Mouse (Mus musculus) limb, embryonic 10.5 days (tissue): ENCODE results near the gene Gabbr2. TPM values are rescaled to one million over a fixed set of nuclear protein-coding genes. Genes with fewer than 3 reads are reported as not detected.

Source experiments
- DNase-seq: peaks from one replicate; pipeline ENCODE4 v3.0.0-alpha.2; 2017; ENCODE audit warnings: low spot score
- H3K27ac ChIP-seq: fragments of 300-500 bp; sonication (generic); 2 replicates; pipeline ENCODE4 v1.5.1; 2016; ENCODE audit warnings: mild to moderate bottlenecking
- H3K27me3 ChIP-seq: fragments of 300-500 bp; sonication (generic); 2 replicates; pipeline ENCODE4 v1.6.1; 2016; ENCODE audit warnings: low read depth, mild to moderate bottlenecking; ENCODE audit not compliant: poor library complexity, severe bottlenecking
- H3K36me3 ChIP-seq: fragments of 300-500 bp; sonication (generic); 2 replicates; pipeline ENCODE4 v1.6.1; 2016; ENCODE audit warnings: mild to moderate bottlenecking, moderate library complexity
- H3K4me1 ChIP-seq: fragments of 300-500 bp; sonication (generic); 2 replicates; pipeline ENCODE4 v1.6.1; 2016
- H3K4me3 ChIP-seq: fragments of 300-500 bp; sonication (generic); 2 replicates; pipeline ENCODE4 v1.5.1; 2016; ENCODE audit warnings: mild to moderate bottlenecking, moderate library complexity
- H3K9me3 ChIP-seq: fragments of 300-500 bp; sonication (generic); replicated peaks from 2 replicates; pipeline ENCODE4 v1.6.1; 2016; ENCODE audit warnings: mild to moderate bottlenecking
- WGBS: fragments of 180-500 bp; shearing (Covaris S2); methylation state at CpG from one replicate; pipeline ENCODE4 v1.1.7; 2016; 5-methylcytosine and 5-hydroxymethylcytosine counted together
- polyA plus RNA-seq: library from polyadenylated mRNA; unstranded; fragments of >200 nt; fragmentation: Nextera tagmentation; extraction: Ambion mirVana; gene quantifications from 2 replicates; pipeline ENCODE4 v1.2.1, GENCODE M21; 2016

The Gabbr2 gene
- polyA plus RNA-seq, 1 experiment from 2014 or later, result 0.10 TPM

GRCm38 (mm10) chr4:46688213-46688832 lies 303.4 kb downstream of the Gabbr2 start:
- peaks cover 21% of the 10 kb centered on the region; the same call in 1 of the 2 replicates for H3K27me3 ChIP-seq
- no peak overlapping the region for H3K4me3 ChIP-seq
- no peaks in the 10 kb centered on the region for H3K36me3 ChIP-seq
- no peak overlapping the region for H3K27ac ChIP-seq
- 77% methylated on average over 14 of the region's 14 CpGs for WGBS
- no peaks in the 10 kb centered on the region for H3K9me3 ChIP-seq
- no peaks in the 10 kb centered on the region for H3K4me1 ChIP-seq
- DNase-seq, result no peak

- no peak for DNase-seq
- 60% methylated on average over 6 of the region's 6 CpGs for WGBS
These were observed 307.5 kb downstream of the Gabbr2 start for GRCm38 (mm10) chr4:46684160-46684559.

GRCm38 (mm10) chr4:46676646-46677045 lies 315.0 kb downstream of the Gabbr2 start:
- Histone ChIP-seq H3K4me1 (no peaks in the 10 kb centered on the region), H3K27ac (no peak overlapping the region), H3K4me3 (no peak overlapping the region), H3K36me3 (no peaks in the 10 kb centered on the region), H3K9me3 (no peaks in the 10 kb centered on the region), H3K27me3 (no peaks in the 10 kb centered on the region)
- WGBS, result 65% methylated on average over 3 of the region's 3 CpGs
- no peak for DNase-seq

More at GRCm38 (mm10) chr4:46684160-46684559, 307.5 kb downstream of the Gabbr2 start:
- Histone ChIP-seq H3K27me3 (no peaks in the 10 kb centered on the region), H3K9me3 (no peaks in the 10 kb centered on the region), H3K36me3 (no peaks in the 10 kb centered on the region), H3K4me3 (no peak overlapping the region), H3K4me1 (no peaks in the 10 kb centered on the region), H3K27ac (no peak overlapping the region)

- Histone ChIP-seq H3K36me3 (no peaks in the 10 kb centered on the region), H3K27me3 (no peaks in the 10 kb centered on the region), H3K9me3 (no peaks in the 10 kb centered on the region), H3K27ac (no peak overlapping the region), H3K4me1 (no peaks in the 10 kb centered on the region), H3K4me3 (no peak overlapping the region)
- 70% methylated on average over 4 of the region's 4 CpGs for WGBS
- no peak for DNase-seq
These were observed 315.7 kb downstream of the Gabbr2 start for GRCm38 (mm10) chr4:46675992-46676391.

GRCm38 (mm10) chr4:46675272-46675785 lies 316.3 kb downstream of the Gabbr2 start:
- no peaks in the 10 kb centered on the region for H3K27me3 ChIP-seq
- no peak overlapping the region for H3K4me3 ChIP-seq
- no peaks in the 10 kb centered on the region for H3K9me3 ChIP-seq
- 78% methylated on average over 11 of the region's 11 CpGs for WGBS
- H3K36me3 ChIP-seq, result no peaks in the 10 kb centered on the region
- H3K27ac ChIP-seq, result no peak overlapping the region
- no peaks in the 10 kb centered on the region for H3K4me1 ChIP-seq
- no peak for DNase-seq

GRCm38 (mm10) chr4:46668620-46669019 lies 323.1 kb downstream of the Gabbr2 start:
- H3K27ac ChIP-seq, result no peak overlapping the region
- no peak overlapping the region for H3K4me3 ChIP-seq
- no peaks in the 10 kb centered on the region for H3K36me3 ChIP-seq
- no peaks in the 10 kb centered on the region for H3K27me3 ChIP-seq
- WGBS, result 77% methylated on average over 11 of the region's 11 CpGs
- no peak for DNase-seq
- peaks cover 21% of the 10 kb centered on the region for H3K4me1 ChIP-seq
- no peaks in the 10 kb centered on the region for H3K9me3 ChIP-seq

GRCm38 (mm10) chr4:46666420-46666819 lies 325.3 kb downstream of the Gabbr2 start:
- H3K4me1 ChIP-seq, result peaks cover 33% of the 10 kb centered on the region
- H3K9me3 ChIP-seq, result no peaks in the 10 kb centered on the region
- H3K27ac ChIP-seq, result peak overlapping the region; percentile 34; the same call in 1 of the 2 replicates
- no peaks in the 10 kb centered on the region for H3K27me3 ChIP-seq
- no peak for DNase-seq
- no peaks in the 10 kb centered on the region for H3K36me3 ChIP-seq
- WGBS, result 70% methylated on average over 5 of the region's 5 CpGs
- H3K4me3 ChIP-seq, result no peak overlapping the region

- Histone ChIP-seq H3K4me1 (peaks cover 33% of the 10 kb centered on the region), H3K27me3 (0 out of 2 replicates have a peak, but pooled peaks cover 3% of the 10 kb centered on the region), H3K36me3 (no peaks in the 10 kb centered on the region), H3K9me3 (no peaks in the 10 kb centered on the region), H3K4me3 (peak overlapping the region; percentile 59), H3K27ac (peak overlapping the region; percentile 96)
- WGBS, result 1% methylated on average over 6 of the region's 8 CpGs
- peak; percentile 52 for DNase-seq
These were observed 326.3 kb downstream of the Gabbr2 start for GRCm38 (mm10) chr4:46665371-46665774.

GRCm38 (mm10) chr4:46664123-46665009 lies 327.3 kb downstream of the Gabbr2 start:
- Histone ChIP-seq H3K27me3 (0 out of 2 replicates have a peak, but pooled peaks cover 7% of the 10 kb centered on the region), H3K9me3 (no peaks in the 10 kb centered on the region), H3K36me3 (no peaks in the 10 kb centered on the region), H3K4me3 (peak overlapping the region; percentile 59), H3K27ac (peak overlapping the region; percentile 96), H3K4me1 (peaks cover 33% of the 10 kb centered on the region)
- peak; percentile 84 for DNase-seq
- 1% methylated on average over 34 of the region's 34 CpGs for WGBS

GRCm38 (mm10) chr4:46661433-46661832 lies 330.2 kb downstream of the Gabbr2 start:
- Histone ChIP-seq H3K4me3 (no peak overlapping the region), H3K36me3 (no peaks in the 10 kb centered on the region), H3K27ac (no peak overlapping the region), H3K4me1 (peaks cover 33% of the 10 kb centered on the region), H3K9me3 (no peaks in the 10 kb centered on the region), H3K27me3 (0 out of 2 replicates have a peak, but pooled peaks cover 7% of the 10 kb centered on the region)
- 84% methylated on average over 9 of the region's 9 CpGs for WGBS
- no peak for DNase-seq

- Histone ChIP-seq H3K4me3 (no peak overlapping the region), H3K36me3 (no peaks in the 10 kb centered on the region), H3K9me3 (no peaks in the 10 kb centered on the region), H3K4me1 (peaks cover 15% of the 10 kb centered on the region), H3K27me3 (peaks cover 15% of the 10 kb centered on the region), H3K27ac (no peak overlapping the region)
- DNase-seq, result no peak
- WGBS, result 70% methylated on average over 5 of the region's 5 CpGs
These were observed 332.7 kb downstream of the Gabbr2 start for GRCm38 (mm10) chr4:46658946-46659345.

GRCm38 (mm10) chr4:46657116-46657515 lies 334.6 kb downstream of the Gabbr2 start:
- 12% methylated on average over 5 of the region's 5 CpGs for WGBS
- Histone ChIP-seq H3K4me3 (no peak overlapping the region), H3K4me1 (peaks cover 5% of the 10 kb centered on the region), H3K27me3 (peaks cover 27% of the 10 kb centered on the region), H3K9me3 (no peaks in the 10 kb centered on the region), H3K36me3 (no peaks in the 10 kb centered on the region), H3K27ac (no peak overlapping the region)
- DNase-seq, result peak; percentile 77

- Histone ChIP-seq H3K4me1 (peaks cover under 1% of the 10 kb centered on the region; the same call in 1 of the 2 replicates), H3K27ac (no peak overlapping the region), H3K36me3 (no peaks in the 10 kb centered on the region), H3K4me3 (no peak overlapping the region), H3K9me3 (no peaks in the 10 kb centered on the region), H3K27me3 (peaks cover 38% of the 10 kb centered on the region)
- no peak for DNase-seq
- WGBS, result 72% methylated on average over 2 of the region's 2 CpGs
These were observed 335.7 kb downstream of the Gabbr2 start for GRCm38 (mm10) chr4:46655956-46656355.
